ENCODE assay signal across 7 mouse cellular contexts in genomic region chr10:77258704-77259621, GRCm38 (mm10). TPM values are rescaled to one million over a fixed set of nuclear protein-coding genes. Genes with fewer than 3 reads are reported as not detected.
DNase-seq lines count a peak whose midpoint lies in the region; ATAC-seq lines count a peak whose summit lies in the region.

TSS of gene Pofut2 (plus strand) at chr10:77259218.

- no peaks in the 10 kb centered on the region for H3K4me1 ChIP-seq in embryonic facial prominence, embryonic 11.5 days (ENCODE audit: control insufficient read depth, insufficient read depth, low read length)
- H3K4me1 ChIP-seq in limb, embryonic 10.5 days: peaks cover 16% of the 10 kb centered on the region
- peaks cover 21% of the 10 kb centered on the region for H3K4me1 ChIP-seq in midbrain, embryonic 13.5 days (replicated peaks)

- H3K36me3 ChIP-seq in embryonic facial prominence, embryonic 11.5 days (replicated peaks; ENCODE audit: control insufficient read depth, insufficient read depth, low read depth, low read length): no peaks in the 10 kb centered on the region; the same call in 1 of the 2 replicates
- H3K36me3 ChIP-seq in limb, embryonic 10.5 days: peaks cover 37% of the 10 kb centered on the region
- peaks cover 34% of the 10 kb centered on the region for H3K36me3 ChIP-seq in midbrain, embryonic 13.5 days

- peak; percentile 98 for DNase-seq in adrenal gland, postnatal 14 days
- peak; percentile 100 for DNase-seq in embryonic facial prominence, embryonic 11.5 days (ENCODE audit: low spot score)
- DNase-seq in kidney, adult 11 months: peak; percentile 95
- DNase-seq in limb, embryonic 10.5 days (ENCODE audit: low spot score): peak; percentile 98
- DNase-seq in spleen, adult 12 weeks (ENCODE audit: low spot score): peak; percentile 96

- peak; percentile 97 for ATAC-seq in embryonic facial prominence, embryonic 11.5 days (replicated peaks; ENCODE audit: insufficient number of reproducible peaks, low FRiP score, low TSS enrichment, low read depth)
- ATAC-seq in granulocyte monocyte progenitor cell, adult 5-6 weeks (replicated peaks; ENCODE audit: poor library complexity, severe bottlenecking): peak; percentile 96
- peak; percentile 99 for ATAC-seq in midbrain, embryonic 13.5 days

- peak within 1 kb of the TSS; percentile 82 for H3K9ac ChIP-seq in embryonic facial prominence, embryonic 11.5 days (replicated peaks; ENCODE audit: low read length)
- peak within 1 kb of the TSS; percentile 88 for H3K9ac ChIP-seq in midbrain, embryonic 13.5 days (replicated peaks)

- peak within 1 kb of the TSS; percentile 77 for H3K4me3 ChIP-seq in embryonic facial prominence, embryonic 11.5 days (ENCODE audit: low read depth, low read length)
- H3K4me3 ChIP-seq in limb, embryonic 10.5 days: peak within 1 kb of the TSS; percentile 97
- peak within 1 kb of the TSS; percentile 83 for H3K4me3 ChIP-seq in midbrain, embryonic 13.5 days (replicated peaks)

- H3K27ac ChIP-seq in embryonic facial prominence, embryonic 11.5 days (replicated peaks; ENCODE audit: low read depth, low read length): peak within 1 kb of the TSS; percentile 70
- peak within 1 kb of the TSS; percentile 93 for H3K27ac ChIP-seq in limb, embryonic 10.5 days
- peak within 1 kb of the TSS; percentile 88 for H3K27ac ChIP-seq in midbrain, embryonic 13.5 days

- H3K27me3 ChIP-seq in embryonic facial prominence, embryonic 11.5 days (ENCODE audit: control insufficient read depth, insufficient read depth, low read length): no peaks in the 10 kb centered on the region
- H3K27me3 ChIP-seq in limb, embryonic 10.5 days (ENCODE audit: low read depth, poor library complexity, severe bottlenecking): no peaks in the 10 kb centered on the region
- H3K27me3 ChIP-seq in midbrain, embryonic 13.5 days: no peaks in the 10 kb centered on the region

- H3K9me3 ChIP-seq in embryonic facial prominence, embryonic 11.5 days (replicated peaks; ENCODE audit: control insufficient read depth, low read length): no peaks in the 10 kb centered on the region
- no peaks in the 10 kb centered on the region for H3K9me3 ChIP-seq in limb, embryonic 10.5 days (replicated peaks)
- H3K9me3 ChIP-seq in midbrain, embryonic 13.5 days: no peaks in the 10 kb centered on the region

- WGBS in embryonic facial prominence, embryonic 11.5 days: under 1% methylated on average over 81 of the region's 81 CpGs
- under 1% methylated on average over 81 of the region's 81 CpGs for WGBS in limb, embryonic 10.5 days
- WGBS in midbrain, embryonic 13.5 days: under 1% methylated on average over 76 of the region's 81 CpGs

- peak within 1 kb of the TSS; percentile 66 for H3K4me2 ChIP-seq in embryonic facial prominence, embryonic 11.5 days (ENCODE audit: low read depth, low read length)
- H3K4me2 ChIP-seq in midbrain, embryonic 13.5 days (replicated peaks): peak within 1 kb of the TSS; percentile 79

RNA-seq across cellular contexts. Expression of gene Pofut2, which starts in this region (rescaled TPM):
- 72.6 and 78.3 TPM in 2 replicates for total RNA-seq in adrenal gland, postnatal 14 days (2021)
- polyA plus RNA-seq in embryonic facial prominence, embryonic 11.5 days (2014; fragmentation: Nextera tagmentation; extraction: Ambion mirVana): 68.4 and 70.7 TPM in 2 replicates
- total RNA-seq in granulocyte monocyte progenitor cell, adult 5-6 weeks (2014; fragmentation: Nextera tagmentation): 15.4 and 30.7 TPM in 2 replicates
- 8.7 and 13.1 TPM in 2 replicates for total RNA-seq in granulocyte monocyte progenitor cell, adult 5-6 weeks (2017)
- polyA plus RNA-seq in limb, embryonic 10.5 days (2016; fragmentation: Nextera tagmentation; extraction: Ambion mirVana): 72.9 and 83.3 TPM in 2 replicates
- 57.0 and 57.7 TPM in 2 replicates for polyA plus RNA-seq in midbrain, embryonic 13.5 days (2015; fragmentation: Nextera tagmentation; extraction: Ambion mirVana)

Comparison
In these comparisons a context has a peak if more than half of its experiments do, and no peak if none do; other contexts are left out.
1. Peak in every context shown above with its lines: DNase-seq, ATAC-seq, H3K4me3 ChIP-seq and H3K27ac ChIP-seq.